Mouse (Mus musculus) liver, embryonic 14.5 days (tissue): ENCODE measurements around the gene Tcl1b5. TPM values are rescaled to one million over a fixed set of nuclear protein-coding genes. Genes with fewer than 3 reads are reported as not detected.
A peak's percentile ranks its signal among the peaks of the same experiment; 100 is the strongest.
"Not testable (repeated sequence)": the region's sequence is repeated elsewhere in the genome, so short reads cannot be mapped to it uniquely, and the experiment has no call there.

Experiments
- ATAC-seq: fragments of 200-750 bp; cut with Nextera tagmentation; 2 replicates; pipeline ENCODE4 v1.8.0; 2017; ENCODE audit warnings: moderate number of reproducible peaks, mild to moderate bottlenecking, moderate library complexity; ENCODE audit not compliant: insufficient read depth
- DNase-seq, 3 experiments: peaks; one replicate each; pipeline ENCODE4 v3.0.0-alpha.2; 2012 to 2013; ENCODE audit warnings: low read depth in 3 of 3, low spot score in 3 of 3
- H3K27ac ChIP-seq: fragments of 300-500 bp; sonication (generic); 2 replicates; pipeline ENCODE4 v1.5.1; 2014; ENCODE audit warnings: moderate library complexity, mild to moderate bottlenecking, control low read depth, inconsistent platforms
- H3K27me3 ChIP-seq: fragments of 300-500 bp; sonication (generic); 2 replicates; pipeline ENCODE4 v1.6.1; 2014; ENCODE audit warnings: mild to moderate bottlenecking, low read length, moderate library complexity; ENCODE audit not compliant: control insufficient read depth, insufficient read depth
- H3K36me3 ChIP-seq: fragments of 300-500 bp; sonication (generic); replicated peaks from 2 replicates; pipeline ENCODE4 v1.6.1; 2014; ENCODE audit warnings: low read depth; ENCODE audit not compliant: control insufficient read depth, insufficient read depth
- H3K4me1 ChIP-seq, 2 experiments: fragments of 200-500 bp in 1 of 2; fragments of 300-500 bp in 1 of 2; sonication (generic) in 1 of 2; replicated peaks; 2 replicates each; pipeline ENCODE4 v1.6.1; 2012 to 2014; ENCODE audit warnings: antibody characterized with exemption in 1 of 2, inconsistent platforms in 1 of 2, low read length in 1 of 2; ENCODE audit not compliant: control insufficient read depth in 2 of 2, insufficient read depth in 2 of 2
- H3K4me2 ChIP-seq: fragments of 300-500 bp; sonication (generic); 2 replicates; pipeline ENCODE4 v1.6.1; 2014; ENCODE audit warnings: low read depth, mild to moderate bottlenecking, control low read depth, moderate library complexity
- H3K4me3 ChIP-seq, 2 experiments: fragments of 200-500 bp in 1 of 2; fragments of 300-500 bp in 1 of 2; sonication (generic) in 1 of 2; 2 replicates each; pipeline ENCODE4 v1.5.1; 2012 to 2014; ENCODE audit warnings: low read depth in 2 of 2, low read length in 2 of 2, mild to moderate bottlenecking in 2 of 2, control low read depth in 1 of 2, inconsistent platforms in 1 of 2, moderate library complexity in 1 of 2; ENCODE audit not compliant: insufficient read depth in 1 of 2
- H3K9ac ChIP-seq: fragments of 300-500 bp; sonication (generic); replicated peaks from 2 replicates; pipeline ENCODE4 v1.6.1; 2014; ENCODE audit warnings: mild to moderate bottlenecking, control low read depth, moderate library complexity
- H3K9me3 ChIP-seq: fragments of 300-500 bp; sonication (generic); 2 replicates; pipeline ENCODE4 v1.6.1; 2016; ENCODE audit warnings: low read length, mixed read lengths; ENCODE audit not compliant: control insufficient read depth
- CTCF ChIP-seq: IDR thresholded peaks from 2 replicates; pipeline ENCODE4 v1.5.1; 2016; ENCODE audit warnings: antibody characterized with exemption, low read depth, control low read depth
- EP300 ChIP-seq: IDR thresholded peaks from 2 replicates; pipeline ENCODE4 v1.6.1; 2016; ENCODE audit warnings: antibody characterized with exemption, low read depth
- WGBS: fragments of 180-500 bp; shearing (Covaris S2); extraction: QIAGEN DNeasy Blood & Tissue Kit; methylation state at CpG from one replicate; pipeline ENCODE4 v1.1.7; 2014; ENCODE audit not compliant: insufficient replicate concordance; 5-methylcytosine and 5-hydroxymethylcytosine counted together
- polyA plus RNA-seq, 2 experiments: library from polyadenylated mRNA; depleted of rRNA in 1 of 2; stranded (reverse) in 1 of 2; unstranded in 1 of 2; fragments of >200 nt; fragmentation: Nextera tagmentation in 1 of 2; extraction: Ambion mirVana in 1 of 2; gene quantifications; 2 replicates each; pipeline versions ENCODE4 v1.2.1 to v1.2.3; 2012 to 2014

The Tcl1b5 gene
- polyA plus RNA-seq, 2 experiments: not detected

GRCm38 (mm10) chr12:105159390-105159789 is 16.8 kb upstream of the Tcl1b5 start, which contains the start of gene Tcl1b1:
Gene Tcl1b1 (plus strand): TSS chr12:105159690.
- DNase-seq: no peak
- Histone ChIP-seq H3K36me3 (no peaks in the 10 kb centered on the region), H3K4me2 (no peak within 1 kb of the TSS), H3K9ac (no peak within 1 kb of the TSS), H3K4me1 (no peaks in the 10 kb centered on the region), H3K27me3 (no peaks in the 10 kb centered on the region), H3K27ac (no peak within 1 kb of the TSS), H3K9me3 (no peaks in the 10 kb centered on the region), H3K4me3 (no peak within 1 kb of the TSS)
- no peak for ATAC-seq
- no peak for TF ChIP-seq EP300
- no peak for TF ChIP-seq CTCF
- 58% methylated on average over 4 of the region's 4 CpGs for WGBS

GRCm38 (mm10) chr12:105166734-105167133 is 9.4 kb upstream of the Tcl1b5 start:
- Histone ChIP-seq H3K27me3 (no peaks in the 10 kb centered on the region), H3K9me3 (no peaks in the 10 kb centered on the region), H3K4me3 (no peak overlapping the region), H3K4me2 (no peak overlapping the region), H3K9ac (no peak overlapping the region), H3K4me1 (no peaks in the 10 kb centered on the region), H3K36me3 (no peaks in the 10 kb centered on the region), H3K27ac (no peak overlapping the region)
- no peak for DNase-seq
- TF ChIP-seq CTCF (no peak), EP300 (no peak)
- no peak for ATAC-seq
- WGBS: 28% methylated on average over 3 of the region's 3 CpGs

- WGBS: 51% methylated on average over 2 of the region's 2 CpGs
- no peaks in the 10 kb centered on the region for H3K9me3 ChIP-seq
- ATAC-seq: no peak
Observed at GRCm38 (mm10) chr12:105173366-105173765, 2.8 kb upstream of the Tcl1b5 start.

GRCm38 (mm10) chr12:105174318-105174717 is 1.8 kb upstream of the Tcl1b5 start:
- not testable (repeated sequence) for DNase-seq, H3K4me2 ChIP-seq, H3K36me3 ChIP-seq, H3K27me3 ChIP-seq, H3K4me1 ChIP-seq, H3K9ac ChIP-seq, ATAC-seq, H3K4me3 ChIP-seq, H3K9me3 ChIP-seq, H3K27ac ChIP-seq
- WGBS: 10% methylated on average over 2 of the region's 2 CpGs
- TF ChIP-seq CTCF: peak; percentile 67

More at GRCm38 (mm10) chr12:105173366-105173765, 2.8 kb upstream of the Tcl1b5 start:
- no peaks in the 10 kb centered on the region for H3K4me1 ChIP-seq
- TF ChIP-seq EP300 (no peak), CTCF (no peak)
- no peak overlapping the region for H3K4me3 ChIP-seq
- H3K27me3 ChIP-seq: no peaks in the 10 kb centered on the region
- no peak for DNase-seq
- no peaks in the 10 kb centered on the region for H3K36me3 ChIP-seq
- H3K4me2 ChIP-seq: no peak overlapping the region
- H3K9ac ChIP-seq: no peak overlapping the region
- no peak overlapping the region for H3K27ac ChIP-seq

GRCm38 (mm10) chr12:105181040-105181644 is 5.0 kb downstream of the Tcl1b5 start:
- WGBS: 17% methylated on average over 4 of the region's 4 CpGs
- not testable (repeated sequence) for H3K27me3 ChIP-seq, H3K4me1 ChIP-seq, DNase-seq, H3K27ac ChIP-seq, H3K4me2 ChIP-seq, H3K36me3 ChIP-seq, ATAC-seq, H3K9me3 ChIP-seq, H3K9ac ChIP-seq, H3K4me3 ChIP-seq
